Mouse (Mus musculus) bone marrow macrophage, adult 2 months (primary cell): Measurements from ENCODE around the gene Mga.

Source experiments
- CTCF ChIP-seq: IDR thresholded peaks from 2 replicates; pipeline ENCODE4 v1.5.1; 2012; ENCODE audit warnings: low read depth, mild to moderate bottlenecking, low read length, moderate library complexity
- POLR2A ChIP-seq: IDR thresholded peaks from 2 replicates; pipeline ENCODE4 v1.6.1; 2012; ENCODE audit warnings: mild to moderate bottlenecking, low read depth, low read length, borderline replicate concordance

- TF ChIP-seq POLR2A, result no peak
- TF ChIP-seq CTCF, result no peak
Observed at GRCm38 (mm10) chr2:119916007-119916406, 19.0 kb downstream of the Mga start.
